Mouse (Mus musculus): ENCODE results near the gene Gpbar1. TPM values are rescaled to one million over a fixed set of nuclear protein-coding genes. Genes with fewer than 3 reads are reported as not detected.

The Gpbar1 gene
- total RNA-seq, 1 experiment, result 0.45 TPM

DNA sequence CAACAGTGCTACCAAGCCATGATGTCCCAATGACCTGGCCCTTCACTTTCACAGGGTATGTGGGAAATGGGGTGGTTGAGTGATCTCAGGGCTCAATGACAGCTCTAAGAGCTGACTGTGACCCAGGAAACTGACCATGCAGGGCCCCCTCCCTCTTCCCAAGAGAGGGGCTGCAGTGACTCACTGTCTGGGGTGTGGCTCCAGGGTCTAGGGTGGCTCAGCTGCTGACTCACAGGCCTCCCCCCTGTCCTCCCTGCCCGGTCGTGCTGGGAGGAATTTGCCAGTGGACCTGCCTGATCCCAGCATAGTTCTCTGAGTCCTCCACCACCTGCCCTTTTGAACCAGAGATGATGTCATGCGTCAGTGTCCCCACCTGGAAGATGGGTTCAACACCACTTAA is 18.9 kb downstream of the Gpbar1 start:
- TF ChIP-seq MAFK (IDR thresholded peaks at IDR 0.05; ENCODE audit: insufficient read depth, low read depth, low read length) (no peak), HCFC1 (IDR thresholded peaks at IDR 0.05; ENCODE audit: borderline replicate concordance, insufficient read depth, low read length) (no peak), CHD2 (IDR thresholded peaks at IDR 0.05; ENCODE audit: low read depth, low read length) (no peak), ZC3H11A (IDR thresholded peaks at IDR 0.05; ENCODE audit: borderline replicate concordance, low read depth, low read length) (no peak), ZNF384 (IDR thresholded peaks at IDR 0.05; ENCODE audit: low read depth, low read length) (no peak)
- H3K9me3 ChIP-seq (ENCODE audit: control insufficient read depth, insufficient read depth, low read depth, low read length), result no peaks in the 10 kb centered on the region
- peaks cover 15% of the 10 kb centered on the region for H3K36me3 ChIP-seq (ENCODE audit: control insufficient read depth, insufficient read depth, low read length, poor library complexity, severe bottlenecking)
- no peak overlapping the region for H3K27ac ChIP-seq (ENCODE audit: insufficient read depth, low read depth, low read length, poor library complexity, severe bottlenecking)
- in situ Hi-C loops (cut with MboI; ENCODE audit: low sequenced_read_pairs in 2 of 2, unreplicated experiment in 2 of 2), result no loop called here
- H3K4me3 ChIP-seq (ENCODE audit: insufficient read depth in 1 of 2, low read depth in 1 of 2, low read length in 2 of 2, poor library complexity in 1 of 2, severe bottlenecking in 1 of 2), result no peak overlapping the region
- DNase-seq (ENCODE audit: low read depth, low spot score), result no peak
- H3K9ac ChIP-seq (ENCODE audit: insufficient read depth, low read depth, low read length, poor library complexity, severe bottlenecking), result no peak overlapping the region
- peaks cover 5 to 10% of the 10 kb centered on the region in 2 experiments; a peak in 3 of 4 replicates for H3K4me1 ChIP-seq (ENCODE audit: control insufficient read depth in 2 of 2, insufficient read depth in 2 of 2, low read length in 2 of 2, poor library complexity in 1 of 2)

DNA sequence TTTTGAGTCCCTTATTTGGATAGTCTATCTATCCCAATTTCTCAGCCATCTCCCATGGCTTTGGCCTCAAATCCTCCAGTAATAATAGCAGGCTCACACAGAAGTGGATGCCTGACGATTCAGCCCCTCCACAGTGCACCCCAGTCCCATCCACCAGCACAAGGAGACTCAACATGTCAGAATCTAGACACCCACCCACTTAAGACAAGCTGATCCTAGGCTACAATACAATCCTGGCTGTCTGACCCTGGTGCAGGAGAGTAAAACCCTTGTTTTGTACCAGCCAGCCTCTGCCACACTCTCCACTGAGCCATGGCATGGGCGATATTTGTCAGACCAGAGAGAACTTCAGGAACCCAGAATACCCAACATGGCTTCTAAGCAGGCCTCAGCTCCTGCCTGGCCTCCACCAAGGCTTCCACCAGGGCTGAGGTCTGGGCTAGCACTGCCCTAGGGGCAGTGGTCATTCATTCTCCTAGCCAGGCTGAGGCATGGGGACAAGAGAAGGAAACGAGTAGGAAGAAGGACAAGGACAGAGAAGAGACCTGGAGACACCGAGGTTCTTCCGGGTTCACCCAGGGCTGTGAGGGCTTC is 19.9 kb downstream of the Gpbar1 start:
- DNase-seq (ENCODE audit: low read depth, low spot score), result no peak
- H3K9ac ChIP-seq (ENCODE audit: insufficient read depth, low read depth, low read length, poor library complexity, severe bottlenecking), result no peak overlapping the region
- H3K27ac ChIP-seq (ENCODE audit: insufficient read depth, low read depth, low read length, poor library complexity, severe bottlenecking), result no peak overlapping the region
- no peak for TF ChIP-seq CHD2 (IDR thresholded peaks at IDR 0.05; ENCODE audit: low read depth, low read length)
- no peak for TF ChIP-seq HCFC1 (IDR thresholded peaks at IDR 0.05; ENCODE audit: borderline replicate concordance, insufficient read depth, low read length)
- TF ChIP-seq ZC3H11A (IDR thresholded peaks at IDR 0.05; ENCODE audit: borderline replicate concordance, low read depth, low read length), result no peak
- no peak for TF ChIP-seq ZNF384 (IDR thresholded peaks at IDR 0.05; ENCODE audit: low read depth, low read length)
- no peak for TF ChIP-seq MAFK (IDR thresholded peaks at IDR 0.05; ENCODE audit: insufficient read depth, low read depth, low read length)
- peaks cover 5 to 14% of the 10 kb centered on the region in 2 experiments; a peak in 3 of 4 replicates for H3K4me1 ChIP-seq (ENCODE audit: control insufficient read depth in 2 of 2, insufficient read depth in 2 of 2, low read length in 2 of 2, poor library complexity in 1 of 2)
- H3K36me3 ChIP-seq (ENCODE audit: control insufficient read depth, insufficient read depth, low read length, poor library complexity, severe bottlenecking), result peaks cover 7% of the 10 kb centered on the region; the same call in 1 of the 2 replicates
- in situ Hi-C loops (cut with MboI; ENCODE audit: low sequenced_read_pairs in 2 of 2, unreplicated experiment in 2 of 2), result no loop called here
- no peaks in the 10 kb centered on the region for H3K9me3 ChIP-seq (ENCODE audit: control insufficient read depth, insufficient read depth, low read depth, low read length)
- no peak overlapping the region for H3K4me3 ChIP-seq (ENCODE audit: insufficient read depth in 1 of 2, low read depth in 1 of 2, low read length in 2 of 2, poor library complexity in 1 of 2, severe bottlenecking in 1 of 2)

DNA sequence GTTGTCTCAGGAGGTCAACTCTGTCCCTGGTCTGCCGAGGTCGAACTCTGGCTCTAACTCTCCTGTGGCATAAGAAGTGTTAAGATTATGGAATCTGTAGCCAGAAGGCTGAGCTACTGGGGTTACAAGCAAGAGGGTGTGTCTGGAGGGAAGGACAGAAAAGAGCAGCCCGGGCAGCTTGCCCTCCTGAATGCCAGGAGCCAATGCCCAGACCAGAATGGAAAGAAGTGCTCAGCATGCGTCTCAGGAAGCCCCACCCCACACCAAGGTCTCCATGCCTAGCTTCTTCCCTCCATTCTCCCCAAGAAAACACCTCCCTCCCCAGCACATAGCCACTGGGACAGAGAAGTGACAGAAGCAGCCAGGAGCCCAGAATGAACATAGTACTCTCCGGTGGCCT is 20.6 kb downstream of the Gpbar1 start:
- no peak for DNase-seq (ENCODE audit: low read depth, low spot score)
- Histone ChIP-seq H3K9ac (ENCODE audit: insufficient read depth, low read depth, low read length, poor library complexity, severe bottlenecking) (no peak overlapping the region), H3K4me1 (ENCODE audit: control insufficient read depth in 2 of 2, insufficient read depth in 2 of 2, low read length in 2 of 2, poor library complexity in 1 of 2) (peaks cover 5 to 14% of the 10 kb centered on the region in 2 experiments; a peak in 3 of 4 replicates), H3K27ac (ENCODE audit: insufficient read depth, low read depth, low read length, poor library complexity, severe bottlenecking) (no peak overlapping the region), H3K9me3 (ENCODE audit: control insufficient read depth, insufficient read depth, low read depth, low read length) (no peaks in the 10 kb centered on the region), H3K4me3 (ENCODE audit: insufficient read depth in 1 of 2, low read depth in 1 of 2, low read length in 2 of 2, poor library complexity in 1 of 2, severe bottlenecking in 1 of 2) (no peak overlapping the region), H3K36me3 (ENCODE audit: control insufficient read depth, insufficient read depth, low read length, poor library complexity, severe bottlenecking) (peaks cover 6% of the 10 kb centered on the region; the same call in 1 of the 2 replicates)
- TF ChIP-seq CHD2 (IDR thresholded peaks at IDR 0.05; ENCODE audit: low read depth, low read length) (no peak), MAFK (IDR thresholded peaks at IDR 0.05; ENCODE audit: insufficient read depth, low read depth, low read length) (no peak), ZNF384 (IDR thresholded peaks at IDR 0.05; ENCODE audit: low read depth, low read length) (no peak), HCFC1 (IDR thresholded peaks at IDR 0.05; ENCODE audit: borderline replicate concordance, insufficient read depth, low read length) (no peak), ZC3H11A (IDR thresholded peaks at IDR 0.05; ENCODE audit: borderline replicate concordance, low read depth, low read length) (no peak)
- in situ Hi-C loops (cut with MboI; ENCODE audit: low sequenced_read_pairs in 2 of 2, unreplicated experiment in 2 of 2), result no loop called here

DNA sequence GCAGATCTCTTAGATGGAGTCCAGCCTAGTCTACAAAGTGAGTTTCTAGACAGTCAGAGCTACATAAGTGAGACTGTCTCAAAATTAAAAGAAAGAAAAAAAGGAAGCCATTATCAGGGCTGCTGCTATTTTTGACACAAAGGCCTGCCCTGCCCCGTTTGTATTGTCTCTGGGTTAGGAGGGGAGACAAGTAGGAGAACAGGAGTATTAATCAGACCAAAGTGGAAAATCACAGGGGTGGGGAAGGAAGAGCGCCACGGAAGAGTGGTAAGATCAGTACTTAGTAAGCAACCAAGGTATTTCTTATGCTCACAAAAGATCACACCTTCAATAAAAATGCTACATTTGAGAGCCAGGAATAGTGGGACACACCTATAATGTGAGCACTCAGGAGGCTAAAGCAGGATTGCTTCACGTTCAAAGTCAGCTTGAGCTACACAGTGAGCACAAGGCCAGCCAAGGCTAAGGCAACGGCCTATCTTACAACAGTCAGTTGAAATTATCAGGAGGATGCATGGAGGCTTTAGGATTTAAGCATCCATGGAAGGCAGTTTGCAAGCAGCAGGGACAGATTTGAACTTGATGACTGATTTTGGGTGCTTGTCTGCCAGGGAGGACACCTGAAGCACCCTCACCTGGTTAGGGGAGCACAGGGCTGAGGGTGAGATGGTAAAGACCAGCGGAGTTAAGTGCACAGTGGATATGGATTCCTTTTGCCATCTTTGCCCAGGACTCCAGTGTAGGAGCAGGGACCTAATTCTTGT is 22.2 kb downstream of the Gpbar1 start:
- H3K36me3 ChIP-seq (ENCODE audit: control insufficient read depth, insufficient read depth, low read length, poor library complexity, severe bottlenecking), result peaks cover 2% of the 10 kb centered on the region; the same call in 1 of the 2 replicates
- no peak overlapping the region for H3K9ac ChIP-seq (ENCODE audit: insufficient read depth, low read depth, low read length, poor library complexity, severe bottlenecking)
- peaks cover 5 to 16% of the 10 kb centered on the region in 2 experiments; a peak in 3 of 4 replicates for H3K4me1 ChIP-seq (ENCODE audit: control insufficient read depth in 2 of 2, insufficient read depth in 2 of 2, low read length in 2 of 2, poor library complexity in 1 of 2)
- no peak overlapping the region for H3K4me3 ChIP-seq (ENCODE audit: insufficient read depth in 1 of 2, low read depth in 1 of 2, low read length in 2 of 2, poor library complexity in 1 of 2, severe bottlenecking in 1 of 2)
- in situ Hi-C loops (cut with MboI; ENCODE audit: low sequenced_read_pairs in 2 of 2, unreplicated experiment in 2 of 2), result no loop called here
- DNase-seq (ENCODE audit: low read depth, low spot score), result no peak
- no peaks in the 10 kb centered on the region for H3K9me3 ChIP-seq (ENCODE audit: control insufficient read depth, insufficient read depth, low read depth, low read length)
- TF ChIP-seq MAFK (IDR thresholded peaks at IDR 0.05; ENCODE audit: insufficient read depth, low read depth, low read length) (no peak), ZC3H11A (IDR thresholded peaks at IDR 0.05; ENCODE audit: borderline replicate concordance, low read depth, low read length) (no peak), HCFC1 (IDR thresholded peaks at IDR 0.05; ENCODE audit: borderline replicate concordance, insufficient read depth, low read length) (no peak), ZNF384 (IDR thresholded peaks at IDR 0.05; ENCODE audit: low read depth, low read length) (no peak), CHD2 (IDR thresholded peaks at IDR 0.05; ENCODE audit: low read depth, low read length) (no peak)
- no peak overlapping the region for H3K27ac ChIP-seq (ENCODE audit: insufficient read depth, low read depth, low read length, poor library complexity, severe bottlenecking)

Data from ES-E14 (cell line).